Mouse (Mus musculus): ENCODE measurements at regions not wholly inside any gene's neighbourhood (a gene's known extent, or its start where the extent isn't known, plus 50 kb on each side); places are given as distances from the start of the nearest gene placed in this dataset.

DNA sequence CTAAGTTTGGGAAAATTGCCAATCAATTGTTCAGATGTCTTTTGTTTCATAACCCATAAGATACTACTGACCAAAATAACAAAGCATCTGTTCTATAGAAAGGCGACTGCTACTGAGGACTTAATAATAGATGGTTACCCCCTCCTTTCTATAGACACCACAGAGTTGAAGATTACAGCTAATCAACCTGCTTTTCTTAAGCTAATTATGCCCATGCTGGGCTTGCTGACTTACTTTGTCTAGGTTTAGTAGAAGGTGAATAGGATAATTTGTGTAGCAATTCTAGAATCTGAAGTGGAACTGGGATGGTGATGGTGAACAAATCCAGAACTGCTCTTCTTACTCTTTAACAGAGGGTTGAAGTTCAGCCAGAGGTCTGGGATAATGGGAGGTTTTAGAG is 53.8 kb upstream of the Tbx18 start:
- H3K4me3 ChIP-seq (replicated peaks): no peak overlapping the region
- WGBS: 49% methylated on average over 1 of the region's 1 CpGs
- no peaks in the 10 kb centered on the region for H3K4me1 ChIP-seq (replicated peaks)

DNA sequence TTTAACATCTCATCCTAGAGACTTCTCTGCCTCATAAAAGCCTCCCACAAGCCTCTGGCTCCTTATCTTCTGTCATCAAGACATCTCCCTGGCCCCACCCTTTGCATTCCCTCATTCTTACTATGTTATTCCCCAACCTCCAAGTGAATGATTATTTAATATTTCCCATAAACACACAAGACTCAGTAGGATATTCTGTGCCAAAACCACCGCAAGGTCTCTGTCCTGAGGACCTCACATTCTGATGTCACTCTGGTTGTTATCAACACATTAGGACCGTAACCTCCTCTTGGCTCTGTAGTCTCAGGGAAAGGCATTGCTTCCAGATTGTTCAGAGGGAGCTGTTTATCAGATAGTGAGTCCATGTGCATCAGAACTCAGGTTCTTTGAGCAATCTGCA is 80.7 kb upstream of the Tbx18 start:
- H3K9ac ChIP-seq (replicated peaks): no peak overlapping the region
- H3K27me3 ChIP-seq: no peaks in the 10 kb centered on the region
- H3K9me3 ChIP-seq: no peaks in the 10 kb centered on the region
- no peaks in the 10 kb centered on the region for H3K4me1 ChIP-seq (replicated peaks)
- no peak overlapping the region for H3K27ac ChIP-seq
- no peaks in the 10 kb centered on the region for H3K36me3 ChIP-seq
- H3K4me3 ChIP-seq (replicated peaks): no peak overlapping the region
- H3K4me2 ChIP-seq (replicated peaks): no peak overlapping the region
- 91% methylated on average over 2 of the region's 2 CpGs for WGBS
- ATAC-seq: no peak

More for the DNA sequence above, 53.8 kb upstream of the Tbx18 start:
- no peak overlapping the region for H3K27ac ChIP-seq
- H3K27me3 ChIP-seq: no peaks in the 10 kb centered on the region
- ATAC-seq: no peak
- H3K9ac ChIP-seq (replicated peaks): no peak overlapping the region
- no peaks in the 10 kb centered on the region for H3K9me3 ChIP-seq
- no peak overlapping the region for H3K4me2 ChIP-seq (replicated peaks)
- H3K36me3 ChIP-seq: no peaks in the 10 kb centered on the region

DNA sequence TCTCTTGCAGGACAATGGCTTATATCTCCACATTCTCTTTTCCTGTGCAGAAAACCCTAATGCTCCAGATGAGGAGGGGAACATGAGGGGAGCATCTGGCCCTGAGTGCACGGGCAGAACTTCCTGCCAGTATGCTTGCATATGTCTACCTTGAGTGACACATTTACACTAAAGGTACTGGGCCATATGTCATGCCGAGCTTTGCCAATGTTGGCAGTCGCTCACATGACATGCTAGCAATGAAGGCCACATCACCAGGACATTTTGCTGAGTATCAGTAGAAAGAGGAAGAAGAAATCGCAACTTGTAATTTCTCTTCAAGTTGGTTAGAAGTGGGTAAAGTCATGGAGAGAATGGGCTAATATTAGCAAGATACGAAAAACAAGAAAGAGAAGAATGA is 91.2 kb upstream of the Tbx18 start:
- Histone ChIP-seq H3K9me3 (no peaks in the 10 kb centered on the region), H3K27me3 (no peaks in the 10 kb centered on the region), H3K4me2 (replicated peaks) (no peak overlapping the region), H3K4me3 (replicated peaks) (no peak overlapping the region), H3K9ac (replicated peaks) (no peak overlapping the region), H3K36me3 (no peaks in the 10 kb centered on the region), H3K4me1 (replicated peaks) (no peaks in the 10 kb centered on the region), H3K27ac (no peak overlapping the region)
- WGBS: 91% methylated on average over 5 of the region's 5 CpGs
- ATAC-seq: no peak

GRCm38 (mm10) chr9:87824691-87825230 is 93.7 kb upstream of the Tbx18 start:
- Histone ChIP-seq H3K27me3 (no peaks in the 10 kb centered on the region), H3K9me3 (no peaks in the 10 kb centered on the region), H3K4me1 (replicated peaks) (no peaks in the 10 kb centered on the region), H3K36me3 (no peaks in the 10 kb centered on the region), H3K9ac (replicated peaks) (no peak overlapping the region), H3K4me3 (replicated peaks) (no peak overlapping the region), H3K4me2 (replicated peaks) (no peak overlapping the region), H3K27ac (no peak overlapping the region)
- 84% methylated on average over 8 of the region's 8 CpGs for WGBS
- no peak for ATAC-seq

- Histone ChIP-seq H3K9me3 (no peaks in the 10 kb centered on the region), H3K9ac (replicated peaks) (no peak overlapping the region), H3K27ac (no peak overlapping the region), H3K27me3 (no peaks in the 10 kb centered on the region), H3K36me3 (no peaks in the 10 kb centered on the region), H3K4me1 (replicated peaks) (peaks cover 4% of the 10 kb centered on the region; the same call in 1 of the 2 replicates), H3K4me3 (replicated peaks) (no peak overlapping the region), H3K4me2 (replicated peaks) (no peak overlapping the region)
- ATAC-seq: no peak
- WGBS: 72% methylated on average over 6 of the region's 6 CpGs
Observed at GRCm38 (mm10) chr9:87843898-87844297, 112.8 kb upstream of the Tbx18 start.

- no peaks in the 10 kb centered on the region for H3K36me3 ChIP-seq
- H3K27ac ChIP-seq: no peak overlapping the region
- WGBS: 82% methylated on average over 2 of the region's 2 CpGs
- no peaks in the 10 kb centered on the region for H3K27me3 ChIP-seq
- no peak overlapping the region for H3K4me3 ChIP-seq (replicated peaks)
- no peak overlapping the region for H3K9ac ChIP-seq (replicated peaks)
- peaks cover 4% of the 10 kb centered on the region; the same call in 1 of the 2 replicates for H3K4me1 ChIP-seq (replicated peaks)
- H3K9me3 ChIP-seq: no peaks in the 10 kb centered on the region
- H3K4me2 ChIP-seq (replicated peaks): no peak overlapping the region
- no peak for ATAC-seq
Observed at GRCm38 (mm10) chr9:87844453-87844852, 113.4 kb upstream of the Tbx18 start.

- ATAC-seq: no peak
- H3K9ac ChIP-seq (replicated peaks): no peak overlapping the region
- WGBS: 68% methylated on average over 5 of the region's 5 CpGs
- peaks cover 4% of the 10 kb centered on the region; the same call in 1 of the 2 replicates for H3K4me1 ChIP-seq (replicated peaks)
- no peak overlapping the region for H3K27ac ChIP-seq
- H3K36me3 ChIP-seq: no peaks in the 10 kb centered on the region
- no peak overlapping the region for H3K4me3 ChIP-seq (replicated peaks)
- no peak overlapping the region for H3K4me2 ChIP-seq (replicated peaks)
- H3K27me3 ChIP-seq: no peaks in the 10 kb centered on the region
- no peaks in the 10 kb centered on the region for H3K9me3 ChIP-seq
Observed at GRCm38 (mm10) chr9:87848882-87849281, 117.8 kb upstream of the Tbx18 start.

- Histone ChIP-seq H3K9ac (replicated peaks) (no peak overlapping the region), H3K4me3 (replicated peaks) (no peak overlapping the region), H3K9me3 (no peaks in the 10 kb centered on the region), H3K4me1 (replicated peaks) (peaks cover 4% of the 10 kb centered on the region; the same call in 1 of the 2 replicates), H3K36me3 (no peaks in the 10 kb centered on the region), H3K27me3 (no peaks in the 10 kb centered on the region), H3K27ac (no peak overlapping the region), H3K4me2 (replicated peaks) (no peak overlapping the region)
- WGBS: 98% methylated on average over 1 of the region's 1 CpGs
- no peak for ATAC-seq
Observed at GRCm38 (mm10) chr9:87850133-87850532, 119.1 kb upstream of the Tbx18 start.

DNA sequence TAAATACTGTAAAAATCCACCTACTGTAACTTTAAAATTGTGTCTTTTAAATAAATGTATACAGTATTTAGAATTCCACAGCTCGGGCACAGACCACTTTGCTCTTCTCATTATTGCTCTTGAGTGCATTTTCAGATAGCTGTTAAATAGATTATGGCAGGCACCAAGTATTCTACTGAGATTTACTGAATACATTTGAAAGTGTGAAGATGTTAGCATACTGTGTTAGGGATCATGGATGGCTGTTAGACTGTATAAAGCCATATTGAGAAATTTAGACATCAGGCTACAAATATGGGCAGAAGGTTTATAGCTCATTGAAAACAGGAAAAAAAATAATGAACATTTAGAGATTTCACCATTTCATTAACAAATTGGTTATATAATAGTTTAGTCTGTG is 130.5 kb upstream of the Tbx18 start:
- no peaks in the 10 kb centered on the region for H3K27me3 ChIP-seq
- H3K4me1 ChIP-seq (replicated peaks): no peaks in the 10 kb centered on the region
- H3K9ac ChIP-seq (replicated peaks): no peak overlapping the region
- ATAC-seq: no peak
- H3K4me3 ChIP-seq (replicated peaks): no peak overlapping the region
- WGBS: 66% methylated on average over 1 of the region's 1 CpGs
- H3K36me3 ChIP-seq: no peaks in the 10 kb centered on the region
- H3K4me2 ChIP-seq (replicated peaks): no peak overlapping the region
- no peak overlapping the region for H3K27ac ChIP-seq
- H3K9me3 ChIP-seq: no peaks in the 10 kb centered on the region

DNA sequence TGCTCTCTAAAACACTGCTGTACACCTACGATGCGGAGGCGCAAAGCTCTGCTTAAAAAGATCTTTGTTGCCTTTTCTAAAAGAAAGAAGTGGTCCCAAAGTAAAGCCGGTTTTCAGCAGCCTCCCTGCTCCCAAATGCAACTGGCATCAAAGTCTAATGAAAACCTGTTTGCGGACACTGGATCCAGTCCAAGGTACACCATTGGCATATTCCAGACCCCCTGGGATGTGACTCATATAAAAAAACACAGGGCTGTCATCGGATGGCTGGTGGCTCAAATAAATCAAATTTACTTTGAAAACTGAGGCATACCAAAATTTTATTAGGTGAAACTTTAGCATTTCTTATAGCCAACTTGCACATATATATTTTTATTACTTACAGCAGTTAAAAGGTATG is 134.2 kb upstream of the Tbx18 start:
- H3K9ac ChIP-seq (replicated peaks): no peak overlapping the region
- no peak overlapping the region for H3K4me2 ChIP-seq (replicated peaks)
- H3K36me3 ChIP-seq: no peaks in the 10 kb centered on the region
- no peaks in the 10 kb centered on the region for H3K9me3 ChIP-seq
- H3K27me3 ChIP-seq: no peaks in the 10 kb centered on the region
- ATAC-seq: no peak
- H3K4me3 ChIP-seq (replicated peaks): no peak overlapping the region
- WGBS: 88% methylated on average over 6 of the region's 6 CpGs
- no peak overlapping the region for H3K27ac ChIP-seq
- H3K4me1 ChIP-seq (replicated peaks): no peaks in the 10 kb centered on the region

DNA sequence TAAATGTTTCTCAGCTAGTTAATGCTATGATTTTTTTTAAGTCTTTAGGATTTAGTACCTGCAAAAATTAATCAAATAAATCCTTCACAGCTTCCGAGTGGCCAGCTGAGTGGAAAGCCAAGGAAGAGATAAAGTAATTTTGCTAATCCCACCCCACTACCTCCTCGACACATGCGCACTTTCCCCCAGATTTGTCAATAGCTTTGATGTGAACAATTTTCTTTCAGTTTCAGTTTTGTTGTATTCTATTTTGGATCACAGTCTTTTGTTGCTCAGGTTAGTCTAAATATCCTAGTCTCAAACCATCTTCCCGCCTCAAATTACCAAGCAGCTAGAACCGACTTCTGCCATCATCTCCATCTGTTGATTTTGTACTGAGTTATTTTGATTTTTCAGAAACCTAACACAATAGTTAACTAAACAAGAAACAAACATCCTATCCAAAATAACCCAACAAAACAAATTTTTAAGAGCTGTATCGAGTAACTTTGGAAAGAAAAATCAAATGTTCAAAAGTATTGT is 141.4 kb upstream of the Tbx18 start:
- Histone ChIP-seq H3K27me3 (no peaks in the 10 kb centered on the region), H3K4me1 (replicated peaks) (no peaks in the 10 kb centered on the region), H3K4me2 (replicated peaks) (no peak overlapping the region), H3K9ac (replicated peaks) (no peak overlapping the region), H3K4me3 (replicated peaks) (no peak overlapping the region), H3K9me3 (no peaks in the 10 kb centered on the region), H3K36me3 (no peaks in the 10 kb centered on the region), H3K27ac (no peak overlapping the region)
- WGBS: 82% methylated on average over 6 of the region's 6 CpGs
- ATAC-seq: no peak

DNA sequence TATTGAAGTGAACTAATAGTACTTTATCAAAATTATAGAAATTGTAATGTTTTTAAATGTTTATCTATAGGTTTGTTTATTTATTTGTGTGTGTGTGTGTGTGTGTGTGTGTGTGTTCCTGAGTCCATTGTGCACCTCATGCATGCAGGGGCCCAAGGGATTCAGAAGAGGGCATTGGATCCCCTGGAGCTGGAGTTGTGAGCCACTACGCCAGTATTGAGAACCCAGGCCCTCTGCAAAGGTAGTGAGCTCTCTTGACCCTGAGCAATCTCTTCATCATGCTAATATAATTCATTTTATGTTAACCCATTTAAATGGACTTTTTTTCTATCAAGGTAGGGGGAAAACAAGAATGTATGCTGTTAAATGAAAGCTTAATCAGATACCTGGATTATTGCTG is 151.5 kb upstream of the Tbx18 start:
- H3K9me3 ChIP-seq: no peaks in the 10 kb centered on the region
- ATAC-seq: no peak
- H3K4me2 ChIP-seq (replicated peaks): no peak overlapping the region
- no peak overlapping the region for H3K4me3 ChIP-seq (replicated peaks)
- H3K27me3 ChIP-seq: no peaks in the 10 kb centered on the region
- WGBS: 75% methylated on average over 1 of the region's 1 CpGs
- H3K27ac ChIP-seq: no peak overlapping the region
- H3K9ac ChIP-seq (replicated peaks): no peak overlapping the region
- H3K36me3 ChIP-seq: no peaks in the 10 kb centered on the region
- no peaks in the 10 kb centered on the region for H3K4me1 ChIP-seq (replicated peaks)

DNA sequence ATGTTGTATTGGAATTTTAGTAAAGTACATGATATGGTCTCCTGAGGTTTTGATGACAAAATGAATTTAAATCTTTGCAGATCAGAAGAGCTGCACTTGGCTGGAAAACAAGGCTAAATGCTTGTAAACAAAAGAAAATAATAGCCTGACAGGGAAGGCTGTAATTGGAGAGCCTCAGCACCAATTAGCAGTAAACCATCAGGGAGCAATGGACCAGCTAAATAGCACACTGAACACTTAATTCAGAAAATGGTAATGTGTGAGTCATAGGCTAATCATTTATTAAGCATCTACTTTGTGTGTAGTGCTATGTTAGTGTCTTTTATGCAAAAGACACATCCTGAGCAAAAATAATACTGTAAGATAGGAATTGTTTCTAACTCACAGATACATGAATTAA is 152.0 kb upstream of the Tbx18 start:
- Histone ChIP-seq H3K4me2 (replicated peaks) (no peak overlapping the region), H3K9me3 (no peaks in the 10 kb centered on the region), H3K27ac (no peak overlapping the region), H3K36me3 (no peaks in the 10 kb centered on the region), H3K27me3 (no peaks in the 10 kb centered on the region), H3K4me1 (replicated peaks) (no peaks in the 10 kb centered on the region), H3K4me3 (replicated peaks) (no peak overlapping the region), H3K9ac (replicated peaks) (no peak overlapping the region)
- no peak for ATAC-seq
